Mouse (Mus musculus) cerebellum, adult 2 months (tissue): ENCODE data around the gene Gtf2f1.

Experiments
- CTCF ChIP-seq: fragments of 200-500 bp; IDR thresholded peaks from 2 replicates; pipeline ENCODE4 v1.5.1; 2011; ENCODE audit warnings: low read depth, mild to moderate bottlenecking, control low read depth, low read length, moderate library complexity, borderline replicate concordance; ENCODE audit not compliant: insufficient read depth
- POLR2A ChIP-seq: fragments of 200-500 bp; IDR thresholded peaks from 2 replicates; pipeline ENCODE4 v1.6.1; 2011; ENCODE audit warnings: low read length, control low read depth, borderline replicate concordance; ENCODE audit not compliant: insufficient read depth

DNA sequence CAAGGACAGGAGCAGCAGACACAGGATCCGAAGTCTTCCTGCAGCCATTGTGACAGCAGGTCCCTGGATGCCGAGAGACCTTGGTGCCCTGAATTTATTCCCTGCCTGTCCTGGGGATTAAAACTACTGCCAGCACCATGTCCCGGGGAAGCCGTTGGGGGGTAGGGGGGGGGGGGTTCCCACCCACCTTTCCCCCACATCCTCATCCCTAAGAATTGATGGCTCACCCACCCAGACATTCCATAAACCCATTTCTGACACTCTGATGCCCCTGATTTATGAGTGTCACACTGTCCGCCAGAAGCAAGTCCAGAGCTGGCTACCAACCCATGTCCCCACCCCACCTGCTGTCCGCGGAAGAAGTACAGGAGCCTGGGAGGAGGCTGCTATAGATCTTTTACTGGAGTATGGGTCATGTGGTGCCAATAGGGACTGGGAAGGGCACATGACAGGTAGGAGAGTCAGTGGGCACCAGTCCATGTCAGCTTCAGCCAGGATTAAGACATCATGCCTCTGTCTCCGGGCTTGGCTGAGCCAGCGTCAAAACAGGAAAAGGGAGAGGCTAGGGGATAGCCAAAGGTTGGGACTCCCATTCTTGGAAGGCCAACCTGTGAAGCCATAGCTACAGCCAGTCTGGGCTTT lies 11.0 kb downstream of the Gtf2f1 start, which contains the start of gene Pspn:
- TF ChIP-seq CTCF (no peak), POLR2A (no peak)
